Mouse (Mus musculus): ENCODE results near the gene Fkbp5. TPM values are rescaled to one million over a fixed set of nuclear protein-coding genes. Genes with fewer than 3 reads are reported as not detected.
A peak's percentile ranks its signal among the peaks of the same experiment; 100 is the strongest.

Gene Fkbp5
- total RNA-seq, 2 experiments from 2014 or later = 42.8 to 45.6 TPM

- no peak for DNase-seq (ENCODE audit: low spot score in 2 of 2)
These were observed 10.4 kb downstream of the Fkbp5 start for GRCm38 (mm10) chr17:28506895-28507294.

GRCm38 (mm10) chr17:28505591-28505990, 11.7 kb downstream of the Fkbp5 start:
- DNase-seq (ENCODE audit: low spot score in 2 of 2) = no peak

- no peak for DNase-seq (ENCODE audit: low spot score in 2 of 2)
These were observed 13.1 kb downstream of the Fkbp5 start for GRCm38 (mm10) chr17:28504182-28504581.

- DNase-seq (ENCODE audit: low spot score in 2 of 2) = no peak
These were observed 15.0 kb downstream of the Fkbp5 start for GRCm38 (mm10) chr17:28502196-28502821.

GRCm38 (mm10) chr17:28500465-28500864, 16.9 kb downstream of the Fkbp5 start:
- DNase-seq (ENCODE audit: low spot score in 2 of 2) = no peak

- no peak for DNase-seq (ENCODE audit: low spot score in 2 of 2)
These were observed 18.1 kb downstream of the Fkbp5 start for GRCm38 (mm10) chr17:28499190-28499589.

- no peak for DNase-seq (ENCODE audit: low spot score in 2 of 2)
These were observed 21.5 kb downstream of the Fkbp5 start for GRCm38 (mm10) chr17:28495832-28496231.

- no peak for DNase-seq (ENCODE audit: low spot score in 2 of 2)
These were observed 26.1 kb downstream of the Fkbp5 start for GRCm38 (mm10) chr17:28491035-28491770.

GRCm38 (mm10) chr17:28488258-28489013, 28.9 kb downstream of the Fkbp5 start:
- DNase-seq (ENCODE audit: low spot score in 2 of 2) = no peak

- peak in 1 of 2 experiments; percentile 16 for DNase-seq (ENCODE audit: low spot score in 2 of 2)
These were observed 29.6 kb downstream of the Fkbp5 start for GRCm38 (mm10) chr17:28487584-28488257.

GRCm38 (mm10) chr17:28486720-28487119, 30.6 kb downstream of the Fkbp5 start:
- peak in 1 of 2 experiments; percentile 15 for DNase-seq (ENCODE audit: low spot score in 2 of 2)

GRCm38 (mm10) chr17:28485977-28486400, 31.3 kb downstream of the Fkbp5 start:
- DNase-seq (ENCODE audit: low spot score in 2 of 2) = peak; percentile 98 to 99

- peak in 1 of 2 experiments; percentile 61 for DNase-seq (ENCODE audit: low spot score in 2 of 2)
These were observed 31.8 kb downstream of the Fkbp5 start for GRCm38 (mm10) chr17:28485446-28485948.

GRCm38 (mm10) chr17:28484704-28485445, 32.5 kb downstream of the Fkbp5 start:
- DNase-seq (ENCODE audit: low spot score in 2 of 2) = peak; percentile 43 to 60

- no peak for DNase-seq (ENCODE audit: low spot score in 2 of 2)
These were observed 39.9 kb downstream of the Fkbp5 start for GRCm38 (mm10) chr17:28477421-28477820.

- no peak for DNase-seq (ENCODE audit: low spot score in 2 of 2)
These were observed 40.9 kb downstream of the Fkbp5 start for GRCm38 (mm10) chr17:28476441-28476840.

- no peak for DNase-seq (ENCODE audit: low spot score in 2 of 2)
These were observed 41.6 kb downstream of the Fkbp5 start for GRCm38 (mm10) chr17:28475593-28476325.

- DNase-seq (ENCODE audit: low spot score in 2 of 2) = no peak
These were observed 44.6 kb downstream of the Fkbp5 start for GRCm38 (mm10) chr17:28472696-28473095.

GRCm38 (mm10) chr17:28470876-28471275, 46.5 kb downstream of the Fkbp5 start:
- no peak for DNase-seq (ENCODE audit: low spot score in 2 of 2)

- no peak for DNase-seq (ENCODE audit: low spot score in 2 of 2)
These were observed 49.6 kb downstream of the Fkbp5 start for GRCm38 (mm10) chr17:28467749-28468148.
